Mouse (Mus musculus): ENCODE measurements around the gene Eif2ak2. TPM values are rescaled to one million over a fixed set of nuclear protein-coding genes. Genes with fewer than 3 reads are reported as not detected.

Eif2ak2 gene
- polyA plus RNA-seq (2015; fragmentation: Nextera tagmentation; extraction: Ambion mirVana), result 4.0 and 5.9 TPM in 2 replicates

DNA sequence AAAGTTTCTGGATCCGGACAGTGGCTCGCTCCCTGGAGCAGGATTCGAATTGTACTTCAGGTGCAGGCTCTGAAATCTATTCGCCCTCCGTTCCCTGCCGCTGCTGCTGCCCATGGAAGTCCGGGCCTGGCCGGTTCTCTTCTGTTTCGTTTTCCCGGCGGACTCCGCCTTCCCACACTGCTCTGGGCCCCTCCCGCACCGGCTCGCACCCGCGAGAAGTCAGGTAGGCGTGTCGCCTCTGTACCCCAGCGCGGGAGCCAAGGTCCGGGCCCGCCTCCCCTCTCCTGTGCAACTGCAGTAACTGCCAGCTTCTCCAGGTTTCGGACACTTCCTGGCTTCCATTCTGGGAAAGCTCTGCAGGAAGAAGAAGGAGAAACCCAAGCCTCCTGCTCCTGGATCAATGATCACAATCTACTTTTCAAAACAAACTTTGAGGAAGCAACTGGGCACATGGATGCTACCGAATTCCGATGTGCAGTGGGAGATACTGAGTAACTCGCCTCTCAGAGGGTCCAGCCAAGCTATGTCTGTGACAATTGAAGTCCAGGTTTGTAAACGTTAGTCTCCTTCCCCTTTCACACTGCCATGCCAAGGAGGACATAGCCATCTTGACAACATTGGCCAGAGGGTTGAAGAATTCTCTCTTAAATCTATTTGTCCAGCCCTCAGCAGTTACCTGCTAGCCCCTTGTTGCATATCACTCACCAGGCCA lies at the start of gene Eif2ak2:
TSS of gene Eif2ak2 (minus strand) at position 173 of the 712 bp plus-strand sequence.
- H3K9me3 ChIP-seq, result no peaks in the 10 kb centered on the region
- 3% methylated on average over 28 of the region's 28 CpGs for WGBS
- H3K9ac ChIP-seq, result peak within 1 kb of the TSS; percentile 70
- peak within 1 kb of the TSS; percentile 40; the same call in 1 of the 2 replicates for H3K27ac ChIP-seq
- peak within 1 kb of the TSS; percentile 73 for H3K4me2 ChIP-seq
- peak within 1 kb of the TSS; percentile 43 for H3K4me3 ChIP-seq
- H3K27me3 ChIP-seq, result no peaks in the 10 kb centered on the region; the same call in 1 of the 2 replicates
- no peaks in the 10 kb centered on the region for H3K36me3 ChIP-seq
- peaks cover 12% of the 10 kb centered on the region for H3K4me1 ChIP-seq (replicated peaks)
- peak; percentile 91 for ATAC-seq (ENCODE audit: low FRiP score)

DNA sequence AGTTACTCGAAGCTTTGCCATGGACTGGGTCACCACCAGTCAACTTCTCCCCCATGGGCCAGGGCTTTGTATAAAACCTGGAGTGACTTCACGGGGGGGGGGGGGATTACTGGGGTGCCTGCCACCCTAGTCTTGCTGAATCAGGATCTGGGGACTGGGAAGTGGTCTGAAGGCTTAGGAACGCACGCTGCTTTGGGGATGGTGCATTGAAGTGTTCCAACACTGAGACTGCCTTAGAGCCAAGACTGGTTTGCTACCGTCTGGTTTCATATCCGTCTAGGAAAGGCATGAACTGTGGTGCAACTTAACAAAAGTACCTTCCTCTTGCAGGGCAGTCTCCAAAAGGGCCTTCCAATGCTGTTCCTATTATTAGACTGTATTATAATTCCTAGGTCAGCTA lies 35.3 kb upstream of the Eif2ak2 start:
- WGBS, result 46% methylated on average over 6 of the region's 6 CpGs

GRCm38 (mm10) chr17:78916899-78917298 lies 34.5 kb upstream of the Eif2ak2 start:
- no peak; the same call in 1 of the 2 replicates for ATAC-seq (ENCODE audit: low FRiP score)
- peak overlapping the region; percentile 88 for H3K27ac ChIP-seq
- H3K36me3 ChIP-seq, result peaks cover 30% of the 10 kb centered on the region
- WGBS, result 6% methylated on average over 11 of the region's 11 CpGs
- H3K4me3 ChIP-seq, result peak overlapping the region; percentile 68
- H3K4me1 ChIP-seq (replicated peaks), result peaks cover 15% of the 10 kb centered on the region
- no peaks in the 10 kb centered on the region for H3K9me3 ChIP-seq
- H3K27me3 ChIP-seq, result no peaks in the 10 kb centered on the region
- H3K4me2 ChIP-seq, result peak overlapping the region; percentile 72
- peak overlapping the region; percentile 84 for H3K9ac ChIP-seq

More for the DNA sequence above, 35.3 kb upstream of the Eif2ak2 start:
- ATAC-seq (ENCODE audit: low FRiP score), result no peak
- H3K9me3 ChIP-seq, result no peaks in the 10 kb centered on the region
- peaks cover 37% of the 10 kb centered on the region for H3K36me3 ChIP-seq
- H3K4me1 ChIP-seq (replicated peaks), result peaks cover 15% of the 10 kb centered on the region
- no peak overlapping the region; the same call in 1 of the 2 replicates for H3K27ac ChIP-seq
- peak overlapping the region; percentile 72 for H3K4me2 ChIP-seq
- peak overlapping the region; percentile 84; the same call in 1 of the 2 replicates for H3K9ac ChIP-seq
- H3K4me3 ChIP-seq, result peak overlapping the region; percentile 68; the same call in 1 of the 2 replicates
- no peaks in the 10 kb centered on the region for H3K27me3 ChIP-seq

DNA sequence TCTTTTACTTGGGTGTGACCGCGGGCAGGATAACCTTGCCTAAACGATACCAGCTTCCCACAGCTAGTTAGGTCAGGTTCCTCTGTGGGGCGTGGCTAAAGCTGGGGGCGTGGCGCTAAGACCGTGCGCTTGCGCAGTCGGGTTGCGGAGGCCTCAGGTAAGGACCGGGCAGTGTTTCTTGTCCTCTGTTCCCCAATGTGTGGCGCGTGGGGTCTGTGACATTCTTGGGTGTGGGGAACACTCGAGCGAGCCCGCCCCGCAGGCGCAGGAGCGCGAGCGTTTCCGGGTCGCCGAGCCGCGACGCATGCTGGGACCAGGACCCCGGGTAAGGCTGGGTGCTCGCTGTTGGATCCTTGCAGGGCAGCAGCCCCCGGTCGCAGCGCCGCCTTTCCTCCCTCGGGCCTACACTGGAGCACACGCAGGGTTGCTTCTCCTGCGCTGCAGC lies 34.0 kb upstream of the Eif2ak2 start, which contains the start of gene Cebpzos:
TSS of gene Cebpzos (plus strand) at position 132 of the 445 bp plus-strand sequence.
- under 1% methylated on average over 37 of the region's 37 CpGs for WGBS
- Histone ChIP-seq H3K4me1 (replicated peaks) (peaks cover 15% of the 10 kb centered on the region), H3K4me3 (peak within 1 kb of the TSS; percentile 68), H3K9ac (peak within 1 kb of the TSS; percentile 84), H3K27ac (peak within 1 kb of the TSS; percentile 88), H3K9me3 (no peaks in the 10 kb centered on the region), H3K4me2 (peak within 1 kb of the TSS; percentile 72), H3K27me3 (no peaks in the 10 kb centered on the region), H3K36me3 (peaks cover 25% of the 10 kb centered on the region)
- ATAC-seq (ENCODE audit: low FRiP score), result peak; percentile 96

DNA sequence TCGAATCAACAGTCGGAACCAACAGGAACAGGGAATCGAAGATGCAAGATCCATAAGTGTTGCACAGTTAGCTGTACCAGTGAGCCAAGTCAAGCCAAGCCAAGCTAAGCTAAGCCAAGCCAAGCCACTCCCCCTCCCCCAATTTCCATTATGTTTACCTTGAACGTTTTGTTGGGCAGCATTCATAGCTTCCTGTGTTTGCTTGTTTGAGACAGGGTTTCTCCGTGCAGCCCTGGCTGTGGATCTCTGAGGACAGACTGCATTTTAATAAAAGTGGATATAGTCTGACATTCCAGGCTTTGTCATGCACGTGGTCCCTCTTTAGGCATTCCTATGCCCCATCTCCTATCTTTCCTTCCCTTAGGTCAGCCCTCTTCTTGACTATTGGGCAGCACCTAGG lies 33.4 kb upstream of the Eif2ak2 start:
- Histone ChIP-seq H3K4me3 (peak overlapping the region; percentile 68), H3K4me1 (replicated peaks) (peaks cover 15% of the 10 kb centered on the region), H3K9me3 (no peaks in the 10 kb centered on the region), H3K27me3 (no peaks in the 10 kb centered on the region), H3K9ac (peak overlapping the region; percentile 84), H3K27ac (peak overlapping the region; percentile 88), H3K4me2 (peak overlapping the region; percentile 72), H3K36me3 (peaks cover 20% of the 10 kb centered on the region)
- ATAC-seq (ENCODE audit: low FRiP score), result peak; percentile 44
- 55% methylated on average over 6 of the region's 6 CpGs for WGBS

GRCm38 (mm10) chr17:78913921-78914320 lies 31.5 kb upstream of the Eif2ak2 start:
- H3K27ac ChIP-seq, result no peak overlapping the region
- no peak overlapping the region for H3K9ac ChIP-seq
- H3K4me2 ChIP-seq, result no peak overlapping the region
- peaks cover 6% of the 10 kb centered on the region; the same call in 1 of the 2 replicates for H3K36me3 ChIP-seq
- ATAC-seq (ENCODE audit: low FRiP score), result no peak
- peaks cover 15% of the 10 kb centered on the region for H3K4me1 ChIP-seq (replicated peaks)
- no peak overlapping the region for H3K4me3 ChIP-seq
- 0 out of 2 replicates have a peak, but pooled peaks cover under 1% of the 10 kb centered on the region for H3K27me3 ChIP-seq
- 73% methylated on average over 3 of the region's 3 CpGs for WGBS
- H3K9me3 ChIP-seq, result no peaks in the 10 kb centered on the region

DNA sequence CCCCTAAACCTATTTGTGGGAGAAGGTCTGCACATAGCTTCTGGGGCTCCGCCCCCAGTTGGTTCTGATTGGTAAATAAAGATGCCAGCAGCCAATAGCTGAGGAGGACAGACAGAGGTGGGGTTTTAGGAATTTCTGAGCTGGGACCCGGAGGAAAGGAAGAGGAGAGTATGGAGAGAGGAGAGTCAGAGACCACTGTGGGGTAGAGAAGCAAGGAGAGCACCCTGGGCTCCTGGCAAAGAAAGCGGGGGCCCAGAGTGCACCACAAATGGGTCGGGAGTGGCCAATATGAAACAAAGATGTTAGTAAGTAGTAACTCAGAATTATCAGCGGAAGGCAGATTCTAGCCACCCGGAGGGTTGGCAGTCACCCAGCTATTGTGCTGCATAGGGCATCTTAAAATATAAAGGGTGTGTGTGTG lies 30.5 kb upstream of the Eif2ak2 start:
- Histone ChIP-seq H3K27ac (0 out of 2 replicates have a peak overlapping the region, but pooled peaks have one; percentile 61), H3K9ac (peak overlapping the region; percentile 26; the same call in 1 of the 2 replicates)
- WGBS, result 40% methylated on average over 6 of the region's 6 CpGs

DNA sequence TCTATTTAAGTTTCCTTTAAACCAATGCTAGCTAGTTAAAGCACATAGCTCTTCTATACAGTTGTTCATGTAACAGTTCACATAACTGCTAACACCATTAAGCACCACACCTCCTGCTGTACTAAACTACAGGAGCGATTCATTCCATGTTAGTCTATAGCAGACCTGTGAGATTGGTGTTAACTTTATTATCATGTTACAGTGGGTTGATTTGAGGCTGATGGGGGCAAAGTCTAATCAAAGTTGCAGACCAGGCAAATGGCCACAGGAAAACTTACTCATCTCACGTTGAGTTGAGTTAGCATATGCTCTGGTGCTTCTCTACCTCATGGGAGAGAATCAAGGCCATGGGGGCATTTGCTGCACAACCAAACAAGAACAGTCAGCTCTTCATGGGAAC lies 27.0 kb upstream of the Eif2ak2 start:
- H3K27me3 ChIP-seq, result 0 out of 2 replicates have a peak, but pooled peaks cover 6% of the 10 kb centered on the region
- H3K4me1 ChIP-seq (replicated peaks), result no peaks in the 10 kb centered on the region
- 75% methylated on average over 2 of the region's 2 CpGs for WGBS
- H3K4me2 ChIP-seq, result no peak overlapping the region
- no peak for ATAC-seq (ENCODE audit: low FRiP score)
- H3K4me3 ChIP-seq, result no peak overlapping the region
- H3K27ac ChIP-seq, result no peak overlapping the region
- no peak overlapping the region for H3K9ac ChIP-seq
- no peaks in the 10 kb centered on the region for H3K36me3 ChIP-seq
- no peaks in the 10 kb centered on the region for H3K9me3 ChIP-seq

More for the DNA sequence above, 30.5 kb upstream of the Eif2ak2 start:
- H3K9me3 ChIP-seq, result no peaks in the 10 kb centered on the region
- peak overlapping the region; percentile 37 for H3K4me3 ChIP-seq
- peak overlapping the region; percentile 50 for H3K4me2 ChIP-seq
- no peaks in the 10 kb centered on the region for H3K36me3 ChIP-seq
- H3K27me3 ChIP-seq, result 0 out of 2 replicates have a peak, but pooled peaks cover 6% of the 10 kb centered on the region
- peaks cover 15% of the 10 kb centered on the region for H3K4me1 ChIP-seq (replicated peaks)
- peak; percentile 68 for ATAC-seq (ENCODE audit: low FRiP score)

GRCm38 (mm10) chr17:78906892-78907291 lies 24.5 kb upstream of the Eif2ak2 start, which contains the start of gene Sult6b1:
Gene Sult6b1, minus strand, starts transcription at chr17:78906992.
- H3K36me3 ChIP-seq, result no peaks in the 10 kb centered on the region
- no peaks in the 10 kb centered on the region for H3K9me3 ChIP-seq
- ATAC-seq (ENCODE audit: low FRiP score), result no peak
- H3K4me2 ChIP-seq, result no peak within 1 kb of the TSS
- H3K27me3 ChIP-seq, result 0 out of 2 replicates have a peak, but pooled peaks cover 6% of the 10 kb centered on the region
- no peak within 1 kb of the TSS for H3K4me3 ChIP-seq
- H3K4me1 ChIP-seq (replicated peaks), result no peaks in the 10 kb centered on the region
- H3K27ac ChIP-seq, result no peak within 1 kb of the TSS
- H3K9ac ChIP-seq, result no peak within 1 kb of the TSS
- 87% methylated on average over 5 of the region's 5 CpGs for WGBS

DNA sequence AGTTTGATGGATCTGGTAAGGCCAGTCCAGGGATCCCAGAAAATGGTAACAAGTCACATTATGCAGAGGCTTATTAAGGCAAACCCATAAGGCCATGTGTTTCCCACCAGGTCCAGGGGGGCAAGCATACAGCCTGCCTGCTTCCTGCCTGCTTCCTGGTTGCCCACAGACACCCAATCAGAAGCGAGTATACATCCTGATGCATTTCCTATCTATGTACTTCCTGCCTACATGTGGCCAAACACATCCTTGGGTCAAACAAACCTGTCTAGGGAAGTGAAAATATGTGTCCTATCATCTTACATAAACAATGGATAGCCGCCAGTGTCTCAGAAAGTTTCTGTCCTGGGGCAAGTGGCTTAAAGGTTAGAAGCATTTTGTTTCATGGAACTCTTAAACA lies 20.8 kb upstream of the Eif2ak2 start:
- H3K4me2 ChIP-seq, result no peak overlapping the region
- no peak overlapping the region for H3K27ac ChIP-seq
- ATAC-seq (ENCODE audit: low FRiP score), result no peak
- WGBS, result 85% methylated on average over 2 of the region's 2 CpGs
- H3K9me3 ChIP-seq, result no peaks in the 10 kb centered on the region
- no peaks in the 10 kb centered on the region for H3K4me1 ChIP-seq (replicated peaks)
- no peak overlapping the region for H3K9ac ChIP-seq
- no peaks in the 10 kb centered on the region for H3K36me3 ChIP-seq
- H3K27me3 ChIP-seq, result no peaks in the 10 kb centered on the region
- H3K4me3 ChIP-seq, result no peak overlapping the region

DNA sequence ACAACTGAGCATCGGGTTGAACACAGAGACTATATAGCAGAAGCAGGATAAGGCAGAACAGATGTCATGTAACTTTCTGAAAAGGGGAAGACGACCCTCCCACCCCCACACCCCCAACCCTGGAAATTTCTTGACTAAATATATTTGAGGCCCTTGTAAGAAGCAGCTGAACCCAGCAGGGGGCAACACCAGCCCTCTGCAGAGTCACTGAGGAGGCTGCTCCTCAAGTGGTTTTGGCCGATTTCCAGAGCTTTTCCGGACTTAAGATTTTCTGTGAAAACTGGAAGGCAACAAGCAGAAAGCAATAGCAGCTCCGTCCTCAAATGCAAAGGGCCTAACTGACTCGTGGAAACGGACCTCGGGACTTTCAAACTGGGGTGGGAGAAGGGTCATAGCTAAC lies 13.0 kb upstream of the Eif2ak2 start:
- H3K9ac ChIP-seq, result no peak overlapping the region
- H3K4me1 ChIP-seq (replicated peaks), result no peaks in the 10 kb centered on the region
- WGBS, result 45% methylated on average over 8 of the region's 8 CpGs
- H3K27me3 ChIP-seq, result no peaks in the 10 kb centered on the region
- no peaks in the 10 kb centered on the region for H3K36me3 ChIP-seq
- no peak for ATAC-seq (ENCODE audit: low FRiP score)
- no peaks in the 10 kb centered on the region for H3K9me3 ChIP-seq
- no peak overlapping the region for H3K27ac ChIP-seq
- no peak overlapping the region for H3K4me2 ChIP-seq
- no peak overlapping the region for H3K4me3 ChIP-seq

- no peak overlapping the region for H3K4me3 ChIP-seq
- H3K9me3 ChIP-seq, result no peaks in the 10 kb centered on the region
- H3K9ac ChIP-seq, result no peak overlapping the region
- H3K27me3 ChIP-seq, result no peaks in the 10 kb centered on the region
- H3K4me1 ChIP-seq (replicated peaks), result no peaks in the 10 kb centered on the region
- H3K36me3 ChIP-seq, result no peaks in the 10 kb centered on the region
- H3K27ac ChIP-seq, result no peak overlapping the region
- ATAC-seq (ENCODE audit: low FRiP score), result no peak
- no peak overlapping the region for H3K4me2 ChIP-seq
- WGBS, result 89% methylated on average over 7 of the region's 7 CpGs
These were observed 12.6 kb upstream of the Eif2ak2 start for GRCm38 (mm10) chr17:78894991-78895390.

Measured in hindbrain, embryonic 13.5 days (tissue).